Mouse (Mus musculus): ENCODE measurements around the gene Soat2.

DNA sequence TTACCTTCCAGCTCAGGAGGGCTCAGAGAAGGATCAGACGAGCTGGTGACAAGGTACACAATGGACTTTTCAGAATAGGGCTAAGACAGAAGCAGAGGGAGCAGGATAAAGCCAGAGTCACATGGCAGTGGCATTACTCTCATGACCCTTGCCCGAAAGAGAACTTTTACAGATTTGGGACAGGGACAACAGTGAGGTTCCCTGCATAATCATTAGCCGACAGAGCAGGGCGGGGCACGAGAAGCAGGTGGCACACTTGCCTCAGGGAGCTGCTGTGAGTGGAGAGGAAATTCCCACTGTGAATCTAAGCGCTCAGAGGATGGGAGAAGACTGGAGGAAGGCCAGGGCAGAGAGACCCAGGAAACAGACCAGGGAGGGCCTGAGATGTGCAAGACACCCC is 38.6 kb downstream of the Soat2 start:
- no peak for TF ChIP-seq CTCF (IDR thresholded peaks at IDR 0.05; ENCODE audit: borderline replicate concordance, control insufficient read depth, extremely low read depth, insufficient read depth, low read length, poor library complexity)
- no peak for TF ChIP-seq POLR2A (IDR thresholded peaks at IDR 0.05; ENCODE audit: control insufficient read depth, extremely low read depth, insufficient read depth, low read length, poor library complexity)
